Mouse (Mus musculus): Measurements from ENCODE around the gene Nmnat2. TPM values are rescaled to one million over a fixed set of nuclear protein-coding genes. Genes with fewer than 3 reads are reported as not detected.

The Nmnat2 gene
- polyA plus RNA-seq, 1 experiment from 2014 or later, result 5.0 TPM

- Histone ChIP-seq H3K4me2 (no peak overlapping the region), H3K27me3 (no peaks in the 10 kb centered on the region), H3K4me3 (no peak overlapping the region), H3K36me3 (no peaks in the 10 kb centered on the region), H3K9ac (no peak overlapping the region), H3K27ac (peak overlapping the region; percentile 89), H3K9me3 (no peaks in the 10 kb centered on the region), H3K4me1 (peaks cover 26% of the 10 kb centered on the region)
- WGBS, result 33% methylated on average over 11 of the region's 11 CpGs
- no peak for ATAC-seq (ENCODE audit: borderline replicate concordance, extremely low read depth, low FRiP score, low TSS enrichment)
Measured at GRCm38 (mm10) chr1:153140265-153140664, 185.5 kb downstream of the Nmnat2 start.

GRCm38 (mm10) chr1:153140747-153141228, 186.0 kb downstream of the Nmnat2 start:
- H3K4me3 ChIP-seq, result no peak overlapping the region
- H3K27ac ChIP-seq, result peak overlapping the region; percentile 89
- peaks cover 25% of the 10 kb centered on the region for H3K4me1 ChIP-seq
- H3K27me3 ChIP-seq, result no peaks in the 10 kb centered on the region
- H3K9ac ChIP-seq, result no peak overlapping the region
- no peaks in the 10 kb centered on the region for H3K9me3 ChIP-seq
- ATAC-seq (ENCODE audit: borderline replicate concordance, extremely low read depth, low FRiP score, low TSS enrichment), result peak; percentile 81; the same call in 1 of the 2 replicates
- WGBS, result 19% methylated on average over 8 of the region's 8 CpGs
- H3K36me3 ChIP-seq, result no peaks in the 10 kb centered on the region
- H3K4me2 ChIP-seq, result no peak overlapping the region

- ATAC-seq (ENCODE audit: borderline replicate concordance, extremely low read depth, low FRiP score, low TSS enrichment), result no peak
Measured at GRCm38 (mm10) chr1:153144021-153144420, 189.2 kb downstream of the Nmnat2 start.

GRCm38 (mm10) chr1:153145791-153146190, 191.0 kb downstream of the Nmnat2 start:
- Histone ChIP-seq H3K27me3 (no peaks in the 10 kb centered on the region), H3K27ac (no peak overlapping the region), H3K36me3 (peaks cover 3% of the 10 kb centered on the region; the same call in 1 of the 2 replicates), H3K4me2 (no peak overlapping the region), H3K4me3 (no peak overlapping the region), H3K4me1 (peaks cover 6% of the 10 kb centered on the region), H3K9me3 (no peaks in the 10 kb centered on the region), H3K9ac (no peak overlapping the region)
- 46% methylated on average over 5 of the region's 5 CpGs for WGBS
- no peak for ATAC-seq (ENCODE audit: borderline replicate concordance, extremely low read depth, low FRiP score, low TSS enrichment)

More at GRCm38 (mm10) chr1:153144021-153144420, 189.2 kb downstream of the Nmnat2 start:
- Histone ChIP-seq H3K27me3 (no peaks in the 10 kb centered on the region), H3K9me3 (no peaks in the 10 kb centered on the region), H3K27ac (no peak overlapping the region), H3K4me2 (no peak overlapping the region), H3K9ac (no peak overlapping the region), H3K4me1 (peaks cover 20% of the 10 kb centered on the region), H3K4me3 (no peak overlapping the region), H3K36me3 (no peaks in the 10 kb centered on the region; the same call in 1 of the 2 replicates)
- 57% methylated on average over 11 of the region's 11 CpGs for WGBS

GRCm38 (mm10) chr1:153152594-153152993, 197.8 kb downstream of the Nmnat2 start:
- Histone ChIP-seq H3K4me2 (no peak overlapping the region), H3K36me3 (peaks cover 3% of the 10 kb centered on the region; the same call in 1 of the 2 replicates), H3K4me3 (no peak overlapping the region), H3K27ac (no peak overlapping the region), H3K4me1 (peaks cover 15% of the 10 kb centered on the region), H3K27me3 (no peaks in the 10 kb centered on the region), H3K9me3 (no peaks in the 10 kb centered on the region), H3K9ac (no peak overlapping the region)
- 61% methylated on average over 7 of the region's 7 CpGs for WGBS
- no peak for ATAC-seq (ENCODE audit: borderline replicate concordance, extremely low read depth, low FRiP score, low TSS enrichment)

- no peaks in the 10 kb centered on the region for H3K27me3 ChIP-seq
- no peak overlapping the region for H3K9ac ChIP-seq
- H3K27ac ChIP-seq, result no peak overlapping the region
- ATAC-seq (ENCODE audit: borderline replicate concordance, extremely low read depth, low FRiP score, low TSS enrichment), result peak; percentile 44; the same call in 1 of the 2 replicates
- 52% methylated on average over 10 of the region's 10 CpGs for WGBS
- H3K9me3 ChIP-seq, result no peaks in the 10 kb centered on the region
- H3K4me2 ChIP-seq, result no peak overlapping the region
- peaks cover 15% of the 10 kb centered on the region for H3K4me1 ChIP-seq
- H3K4me3 ChIP-seq, result no peak overlapping the region
- peaks cover 5% of the 10 kb centered on the region; the same call in 1 of the 2 replicates for H3K36me3 ChIP-seq
Measured at GRCm38 (mm10) chr1:153153619-153154137, 198.9 kb downstream of the Nmnat2 start.

GRCm38 (mm10) chr1:153155364-153155763, 200.6 kb downstream of the Nmnat2 start:
- Histone ChIP-seq H3K4me3 (no peak overlapping the region), H3K27ac (no peak overlapping the region), H3K36me3 (0 out of 2 replicates have a peak, but pooled peaks cover 2% of the 10 kb centered on the region), H3K4me1 (peaks cover 15% of the 10 kb centered on the region), H3K4me2 (no peak overlapping the region), H3K9ac (no peak overlapping the region), H3K9me3 (no peaks in the 10 kb centered on the region), H3K27me3 (no peaks in the 10 kb centered on the region)
- 68% methylated on average over 8 of the region's 8 CpGs for WGBS
- ATAC-seq (ENCODE audit: borderline replicate concordance, extremely low read depth, low FRiP score, low TSS enrichment), result no peak

GRCm38 (mm10) chr1:153157021-153157623, 202.3 kb downstream of the Nmnat2 start:
- peaks cover 12% of the 10 kb centered on the region for H3K4me1 ChIP-seq

GRCm38 (mm10) chr1:153159137-153159536, 204.3 kb downstream of the Nmnat2 start:
- Histone ChIP-seq H3K9me3 (no peaks in the 10 kb centered on the region), H3K4me3 (no peak overlapping the region), H3K27me3 (no peaks in the 10 kb centered on the region), H3K4me1 (peaks cover 2% of the 10 kb centered on the region; the same call in 1 of the 2 replicates), H3K27ac (no peak overlapping the region), H3K36me3 (0 out of 2 replicates have a peak, but pooled peaks cover 2% of the 10 kb centered on the region), H3K4me2 (no peak overlapping the region), H3K9ac (no peak overlapping the region)
- ATAC-seq (ENCODE audit: borderline replicate concordance, extremely low read depth, low FRiP score, low TSS enrichment), result no peak
- 90% methylated on average over 4 of the region's 4 CpGs for WGBS

More at GRCm38 (mm10) chr1:153157021-153157623, 202.3 kb downstream of the Nmnat2 start:
- Histone ChIP-seq H3K27me3 (no peaks in the 10 kb centered on the region), H3K9ac (no peak overlapping the region), H3K36me3 (0 out of 2 replicates have a peak, but pooled peaks cover 2% of the 10 kb centered on the region), H3K27ac (no peak overlapping the region), H3K4me3 (no peak overlapping the region), H3K9me3 (no peaks in the 10 kb centered on the region), H3K4me2 (no peak overlapping the region)
- no peak for ATAC-seq (ENCODE audit: borderline replicate concordance, extremely low read depth, low FRiP score, low TSS enrichment)
- WGBS, result 61% methylated on average over 5 of the region's 5 CpGs

- peaks cover 5% of the 10 kb centered on the region; the same call in 1 of the 2 replicates for H3K4me1 ChIP-seq
- 44% methylated on average over 3 of the region's 3 CpGs for WGBS
- no peaks in the 10 kb centered on the region for H3K36me3 ChIP-seq
- H3K9ac ChIP-seq, result no peak overlapping the region
- no peak overlapping the region for H3K27ac ChIP-seq
- H3K27me3 ChIP-seq, result no peaks in the 10 kb centered on the region
- no peak overlapping the region for H3K4me2 ChIP-seq
- no peak for ATAC-seq (ENCODE audit: borderline replicate concordance, extremely low read depth, low FRiP score, low TSS enrichment)
- no peaks in the 10 kb centered on the region for H3K9me3 ChIP-seq
- no peak overlapping the region for H3K4me3 ChIP-seq
Measured at GRCm38 (mm10) chr1:153163831-153164230, 209.0 kb downstream of the Nmnat2 start.

GRCm38 (mm10) chr1:153168293-153168692, 213.5 kb downstream of the Nmnat2 start:
- no peaks in the 10 kb centered on the region for H3K36me3 ChIP-seq
- WGBS, result 65% methylated on average over 5 of the region's 5 CpGs
- no peak for ATAC-seq (ENCODE audit: borderline replicate concordance, extremely low read depth, low FRiP score, low TSS enrichment)
- H3K27ac ChIP-seq, result no peak overlapping the region
- no peak overlapping the region for H3K4me2 ChIP-seq
- no peaks in the 10 kb centered on the region for H3K9me3 ChIP-seq
- H3K9ac ChIP-seq, result no peak overlapping the region
- H3K27me3 ChIP-seq, result no peaks in the 10 kb centered on the region
- H3K4me1 ChIP-seq, result peaks cover 24% of the 10 kb centered on the region
- no peak overlapping the region for H3K4me3 ChIP-seq

Data from lung, embryonic 15.5 days (tissue).